In the genomic region with DNA sequence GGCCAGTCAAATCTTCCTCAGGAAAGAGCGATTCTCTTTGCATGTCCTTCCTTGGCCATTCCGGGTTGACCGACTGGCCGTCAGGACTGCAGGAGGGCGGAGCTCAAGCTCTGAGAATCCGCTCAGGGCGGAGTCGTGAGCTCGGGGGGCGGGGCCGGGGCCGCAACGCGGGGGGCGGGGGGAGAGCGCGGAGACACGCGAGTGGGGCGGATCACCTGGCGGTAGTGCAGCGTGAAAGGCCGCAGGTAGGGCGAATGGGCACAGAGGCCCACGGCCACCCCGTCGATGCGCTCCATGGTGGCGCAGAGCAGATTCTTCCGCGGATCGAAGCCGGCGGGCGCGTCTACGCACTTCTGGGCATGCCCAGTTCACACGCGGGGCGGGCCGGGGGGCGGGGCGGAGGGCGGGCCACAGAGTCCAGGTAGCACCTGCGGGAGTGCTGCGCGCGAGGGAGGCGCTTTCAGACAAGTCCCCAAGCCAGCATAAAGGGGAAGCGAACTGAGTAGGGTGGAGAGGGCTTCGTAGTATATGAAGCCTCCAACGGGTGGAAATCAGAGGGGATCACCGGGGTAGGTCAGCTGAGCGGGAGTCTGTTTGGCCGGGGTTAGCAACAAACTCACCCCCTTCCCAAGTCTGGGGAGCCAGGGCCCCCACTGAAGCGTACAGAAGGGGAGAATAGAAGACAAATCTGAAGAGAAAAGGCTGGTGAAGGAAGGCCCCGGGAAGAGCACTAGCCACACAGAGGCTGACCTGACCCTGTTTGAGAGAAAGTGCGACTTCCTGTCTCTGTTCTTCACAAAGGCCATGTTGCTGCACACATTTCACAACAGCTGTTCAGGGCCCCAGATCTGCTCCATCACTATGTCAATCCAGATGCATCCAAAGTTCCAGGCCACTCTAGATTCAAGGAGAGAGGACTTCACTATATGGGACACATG, we compare ENCODE assay signal across 8 mouse cellular contexts. TPM values are rescaled to one million over a fixed set of nuclear protein-coding genes. Genes with fewer than 3 reads are reported as not detected.
DNase-seq lines count a peak whose midpoint lies in the region; ATAC-seq and TF ChIP-seq lines count a peak whose summit lies in the region.

A gene (minus strand): TSS at position 349 of the 938 bp plus-strand sequence.

- TF ChIP-seq POLR2A in bone marrow, adult 2 months (IDR thresholded peaks at IDR 0.05; ENCODE audit: borderline replicate concordance, control insufficient read depth, low read depth, low read length), result no peak; the same call in 1 of the 2 replicates

- DNase-seq in CD4-positive, CD25-positive, alpha-beta regulatory T cell, adult 2 months (ENCODE audit: low read depth, low spot score), result peak; percentile 89
- peak; percentile 91 for DNase-seq in kidney, postnatal 10 days
- peak; percentile 24 for DNase-seq in telencephalon, adult 2 months (ENCODE audit: low read depth, low spot score)

- 2% methylated on average over 58 of the region's 58 CpGs for WGBS in bone marrow, adult 2 months
- 2% methylated on average over 57 of the region's 58 CpGs for WGBS in heart, embryonic 14.5 days
- 1% methylated on average over 57 of the region's 58 CpGs for WGBS in liver, embryonic 16.5 days (ENCODE audit: insufficient replicate concordance)
- WGBS in neural tube, embryonic 12.5 days, result 3% methylated on average over 54 of the region's 58 CpGs

- peak within 1 kb of the TSS; percentile 83 for H3K9ac ChIP-seq in heart, embryonic 14.5 days (ENCODE audit: low read length)
- peak within 1 kb of the TSS; percentile 75 for H3K9ac ChIP-seq in liver, embryonic 16.5 days (ENCODE audit: low read depth, low read length)
- H3K9ac ChIP-seq in neural tube, embryonic 12.5 days, result peak within 1 kb of the TSS; percentile 76

- peak within 1 kb of the TSS; percentile 99 for H3K4me3 ChIP-seq in bone marrow, adult 2 months (replicated peaks; ENCODE audit: control insufficient read depth, low read depth, low read length)
- H3K4me3 ChIP-seq in erythroblast, embryonic 14.5 days (replicated peaks), result peak within 1 kb of the TSS; percentile 81
- peak within 1 kb of the TSS; percentile 54 to 74 for H3K4me3 ChIP-seq in heart, embryonic 14.5 days (ENCODE audit: control insufficient read depth in 1 of 2, insufficient read depth in 1 of 2, low read depth in 1 of 2, low read length in 2 of 2)
- peak within 1 kb of the TSS; percentile 73 for H3K4me3 ChIP-seq in liver, embryonic 16.5 days (ENCODE audit: low read depth, low read length)
- peak within 1 kb of the TSS; percentile 76 for H3K4me3 ChIP-seq in neural tube, embryonic 12.5 days

- peak within 1 kb of the TSS; percentile 90 for H3K4me2 ChIP-seq in heart, embryonic 14.5 days (ENCODE audit: low read length)
- peak within 1 kb of the TSS; percentile 80 for H3K4me2 ChIP-seq in liver, embryonic 16.5 days (ENCODE audit: low read depth, low read length)
- H3K4me2 ChIP-seq in neural tube, embryonic 12.5 days (replicated peaks), result peak within 1 kb of the TSS; percentile 72

- H3K36me3 ChIP-seq in erythroblast, embryonic 14.5 days (ENCODE audit: control insufficient read depth), result no peaks in the 10 kb centered on the region
- no peaks in the 10 kb centered on the region for H3K36me3 ChIP-seq in heart, embryonic 14.5 days (ENCODE audit: control insufficient read depth, insufficient read depth, low read length)
- H3K36me3 ChIP-seq in liver, embryonic 16.5 days (ENCODE audit: control insufficient read depth, insufficient read depth), result no peaks in the 10 kb centered on the region
- no peaks in the 10 kb centered on the region for H3K36me3 ChIP-seq in neural tube, embryonic 12.5 days

- H3K9me3 ChIP-seq in erythroblast, embryonic 14.5 days (ENCODE audit: control insufficient read depth, low read length), result no peaks in the 10 kb centered on the region
- no peaks in the 10 kb centered on the region for H3K9me3 ChIP-seq in heart, embryonic 14.5 days (ENCODE audit: control insufficient read depth, low read length)
- no peaks in the 10 kb centered on the region for H3K9me3 ChIP-seq in liver, embryonic 16.5 days (replicated peaks; ENCODE audit: control insufficient read depth, low read length)
- H3K9me3 ChIP-seq in neural tube, embryonic 12.5 days, result no peaks in the 10 kb centered on the region

- 0 out of 2 replicates have a peak, but pooled peaks cover 4% of the 10 kb centered on the region for H3K27me3 ChIP-seq in erythroblast, embryonic 14.5 days (ENCODE audit: control insufficient read depth)
- H3K27me3 ChIP-seq in heart, embryonic 14.5 days (ENCODE audit: control insufficient read depth, insufficient read depth, low read length), result 0 out of 2 replicates have a peak, but pooled peaks cover 3% of the 10 kb centered on the region
- peaks cover 4% of the 10 kb centered on the region for H3K27me3 ChIP-seq in liver, embryonic 16.5 days (ENCODE audit: control insufficient read depth, insufficient read depth, low read depth, low read length)
- H3K27me3 ChIP-seq in neural tube, embryonic 12.5 days (replicated peaks), result no peaks in the 10 kb centered on the region

- peak; percentile 75 for ATAC-seq in heart, embryonic 14.5 days (ENCODE audit: insufficient number of reproducible peaks, insufficient read depth, low FRiP score, low read depth)
- ATAC-seq in liver, embryonic 16.5 days (ENCODE audit: low read depth), result peak; percentile 90
- ATAC-seq in neural tube, embryonic 12.5 days (ENCODE audit: low FRiP score, low read depth), result peak; percentile 81

- TF ChIP-seq CTCF in bone marrow, adult 2 months (IDR thresholded peaks at IDR 0.05; ENCODE audit: control insufficient read depth, insufficient read depth, low read length), result no peak

- H3K4me1 ChIP-seq in bone marrow, adult 2 months (ENCODE audit: control insufficient read depth, insufficient read depth, low read length), result no peaks in the 10 kb centered on the region; the same call in 1 of the 2 replicates
- peaks cover 22% of the 10 kb centered on the region for H3K4me1 ChIP-seq in erythroblast, embryonic 14.5 days (ENCODE audit: control insufficient read depth)
- peaks cover 10 to 17% of the 10 kb centered on the region in 2 experiments; a peak in 3 of 4 replicates for H3K4me1 ChIP-seq in heart, embryonic 14.5 days (ENCODE audit: control insufficient read depth in 2 of 2, insufficient read depth in 2 of 2, low read length in 2 of 2)
- H3K4me1 ChIP-seq in liver, embryonic 16.5 days (ENCODE audit: control insufficient read depth, low read depth, low read length), result peaks cover 9% of the 10 kb centered on the region
- H3K4me1 ChIP-seq in neural tube, embryonic 12.5 days, result peaks cover 34% of the 10 kb centered on the region

- peak within 1 kb of the TSS; percentile 81 for H3K27ac ChIP-seq in bone marrow, adult 2 months (ENCODE audit: control insufficient read depth, insufficient read depth, low read depth, low read length, poor library complexity)
- H3K27ac ChIP-seq in heart, embryonic 14.5 days (replicated peaks in 1 of 2; ENCODE audit: control insufficient read depth in 1 of 2, insufficient read depth in 1 of 2, low read depth in 2 of 2, low read length in 2 of 2), result peak within 1 kb of the TSS in 1 of 2 experiments; percentile 75; a peak in 1 of 4 replicates
- H3K27ac ChIP-seq in liver, embryonic 16.5 days (ENCODE audit: low read length), result peak within 1 kb of the TSS; percentile 51
- no peak within 1 kb of the TSS for H3K27ac ChIP-seq in neural tube, embryonic 12.5 days

RNA-seq across cellular contexts. Expression of the gene that starts here (rescaled TPM):
- polyA plus RNA-seq in bone marrow, adult 2 months (2011; ENCODE audit: insufficient read depth, insufficient read length, low replicate concordance, missing spikeins), result 7.3 and 31.0 TPM in 2 replicates
- 0.86 and 0.87 TPM in 2 replicates for polyA plus RNA-seq in erythroblast, embryonic 14.5 days (2012)
- polyA plus RNA-seq in heart, embryonic 14.5 days (2014; fragmentation: Nextera tagmentation; extraction: Ambion mirVana), result 44.2 and 53.9 TPM in 2 replicates
- polyA plus RNA-seq in liver, embryonic 16.5 days (2015; fragmentation: Nextera tagmentation; extraction: Ambion mirVana), result 12.1 and 13.3 TPM in 2 replicates
- polyA plus RNA-seq in neural tube, embryonic 12.5 days (2016; fragmentation: Nextera tagmentation; extraction: Ambion mirVana), result 56.2 and 57.5 TPM in 2 replicates

Comparison
In these comparisons a context has a peak if more than half of its experiments do, and no peak if none do; other contexts are left out.
1. DNase-seq: peak in every context shown above with its lines; median percentile 91 in kidney, postnatal 10 days; 89 in CD4-positive, CD25-positive, alpha-beta regulatory T cell, adult 2 months; 24 in telencephalon, adult 2 months.